Mouse (Mus musculus): ENCODE data around the gene Rps2. TPM values are rescaled to one million over a fixed set of nuclear protein-coding genes. Genes with fewer than 3 reads are reported as not detected.

Gene Rps2
- polyA plus RNA-seq, 1 experiment = 619 TPM

GRCm38 (mm10) chr17:24733434-24734050 lies 15.6 kb downstream of the Rps2 start:
- Histone ChIP-seq H3K4me3 (ENCODE audit: insufficient read depth, low read depth, low read length) (no peak overlapping the region), H3K27ac (replicated peaks; ENCODE audit: low read depth, low read length) (no peak overlapping the region), H3K4me1 (ENCODE audit: control insufficient read depth, insufficient read depth, insufficient read length, low read length) (peaks cover 10% of the 10 kb centered on the region)

DNA sequence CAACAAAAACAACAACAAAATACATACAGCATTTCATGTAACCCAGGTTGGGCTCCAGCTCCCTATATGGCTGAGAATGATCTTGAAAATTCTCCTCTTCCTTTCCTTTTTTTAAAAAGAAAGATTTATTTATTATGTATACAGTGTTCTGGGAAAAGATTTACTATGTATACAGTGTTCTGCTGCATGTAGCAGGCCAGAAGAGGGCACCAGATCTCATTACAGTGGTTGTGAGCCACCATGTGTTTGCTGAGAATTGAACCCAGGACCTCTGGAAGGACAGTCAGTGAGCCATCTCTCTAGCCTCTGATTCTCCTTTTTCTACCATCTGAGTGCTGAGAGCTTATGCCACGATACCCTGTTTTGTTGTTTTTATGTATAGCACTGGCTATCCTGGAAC lies 16.6 kb downstream of the Rps2 start:
- Histone ChIP-seq H3K27ac (replicated peaks; ENCODE audit: low read depth, low read length) (no peak overlapping the region), H3K4me3 (ENCODE audit: insufficient read depth, low read depth, low read length) (no peak overlapping the region), H3K4me1 (ENCODE audit: control insufficient read depth, insufficient read depth, insufficient read length, low read length) (peaks cover 10% of the 10 kb centered on the region)

GRCm38 (mm10) chr17:24735446-24735845 lies 17.5 kb downstream of the Rps2 start:
- Histone ChIP-seq H3K27ac (replicated peaks; ENCODE audit: low read depth, low read length) (no peak overlapping the region), H3K4me3 (ENCODE audit: insufficient read depth, low read depth, low read length) (no peak overlapping the region), H3K4me1 (ENCODE audit: control insufficient read depth, insufficient read depth, insufficient read length, low read length) (peaks cover 10% of the 10 kb centered on the region)

GRCm38 (mm10) chr17:24736330-24737051 lies 18.6 kb downstream of the Rps2 start, which contains the start of gene Msrb1:
Msrb1 (plus strand) TSS chr17:24736642.
- Histone ChIP-seq H3K27ac (replicated peaks; ENCODE audit: low read depth, low read length) (peak within 1 kb of the TSS; percentile 69), H3K4me3 (ENCODE audit: insufficient read depth, low read depth, low read length) (peak within 1 kb of the TSS; percentile 81), H3K4me1 (ENCODE audit: control insufficient read depth, insufficient read depth, insufficient read length, low read length) (peaks cover 10% of the 10 kb centered on the region)

GRCm38 (mm10) chr17:24737135-24737810 lies 19.4 kb downstream of the Rps2 start:
- H3K27ac ChIP-seq (replicated peaks; ENCODE audit: low read depth, low read length) = no peak overlapping the region
- H3K4me1 ChIP-seq (ENCODE audit: control insufficient read depth, insufficient read depth, insufficient read length, low read length) = peaks cover 10% of the 10 kb centered on the region
- H3K4me3 ChIP-seq (ENCODE audit: insufficient read depth, low read depth, low read length) = peak overlapping the region; percentile 81

- H3K4me3 ChIP-seq (ENCODE audit: insufficient read depth, low read depth, low read length) = no peak overlapping the region
- no peak overlapping the region for H3K27ac ChIP-seq (replicated peaks; ENCODE audit: low read depth, low read length)
- H3K4me1 ChIP-seq (ENCODE audit: control insufficient read depth, insufficient read depth, insufficient read length, low read length) = peaks cover 14% of the 10 kb centered on the region
These were observed 20.3 kb downstream of the Rps2 start for GRCm38 (mm10) chr17:24738238-24738637.

DNA sequence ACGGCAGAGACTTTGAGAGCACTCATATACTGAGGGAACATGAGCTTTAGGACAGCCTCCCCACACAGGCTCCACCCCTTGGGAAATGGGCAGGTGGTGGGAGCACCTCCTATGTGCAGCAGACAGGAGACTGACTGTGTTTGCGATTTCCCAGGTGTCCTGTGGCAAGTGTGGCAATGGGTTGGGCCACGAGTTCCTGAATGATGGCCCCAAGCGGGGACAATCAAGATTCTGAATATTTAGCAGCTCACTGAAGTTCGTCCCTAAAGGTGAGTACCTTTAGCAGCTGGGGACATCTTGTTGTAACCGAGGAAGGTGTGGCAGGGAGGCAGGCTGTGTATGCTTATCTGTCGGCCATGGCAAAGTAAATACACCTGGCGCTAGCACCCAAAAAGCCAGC lies 22.0 kb downstream of the Rps2 start:
- Histone ChIP-seq H3K4me3 (ENCODE audit: insufficient read depth, low read depth, low read length) (no peak overlapping the region), H3K4me1 (ENCODE audit: control insufficient read depth, insufficient read depth, insufficient read length, low read length) (peaks cover 14% of the 10 kb centered on the region), H3K27ac (replicated peaks; ENCODE audit: low read depth, low read length) (no peak overlapping the region)

- Histone ChIP-seq H3K4me3 (ENCODE audit: insufficient read depth, low read depth, low read length) (no peak overlapping the region), H3K27ac (replicated peaks; ENCODE audit: low read depth, low read length) (no peak overlapping the region), H3K4me1 (ENCODE audit: control insufficient read depth, insufficient read depth, insufficient read length, low read length) (peaks cover 12% of the 10 kb centered on the region)
These were observed 24.4 kb downstream of the Rps2 start for GRCm38 (mm10) chr17:24742307-24742706.

GRCm38 (mm10) chr17:24743896-24744295 lies 26.0 kb downstream of the Rps2 start:
- Histone ChIP-seq H3K27ac (replicated peaks; ENCODE audit: low read depth, low read length) (no peak overlapping the region), H3K4me1 (ENCODE audit: control insufficient read depth, insufficient read depth, insufficient read length, low read length) (peaks cover 4% of the 10 kb centered on the region), H3K4me3 (ENCODE audit: insufficient read depth, low read depth, low read length) (no peak overlapping the region)

- Histone ChIP-seq H3K27ac (replicated peaks; ENCODE audit: low read depth, low read length) (no peak overlapping the region), H3K4me1 (ENCODE audit: control insufficient read depth, insufficient read depth, insufficient read length, low read length) (peaks cover 4% of the 10 kb centered on the region), H3K4me3 (ENCODE audit: insufficient read depth, low read depth, low read length) (no peak overlapping the region)
These were observed 26.5 kb downstream of the Rps2 start for GRCm38 (mm10) chr17:24744381-24744780.

- Histone ChIP-seq H3K4me1 (ENCODE audit: control insufficient read depth, insufficient read depth, insufficient read length, low read length) (peaks cover 4% of the 10 kb centered on the region), H3K4me3 (ENCODE audit: insufficient read depth, low read depth, low read length) (no peak overlapping the region), H3K27ac (replicated peaks; ENCODE audit: low read depth, low read length) (no peak overlapping the region)
These were observed 27.9 kb downstream of the Rps2 start for GRCm38 (mm10) chr17:24745526-24746497.

DNA sequence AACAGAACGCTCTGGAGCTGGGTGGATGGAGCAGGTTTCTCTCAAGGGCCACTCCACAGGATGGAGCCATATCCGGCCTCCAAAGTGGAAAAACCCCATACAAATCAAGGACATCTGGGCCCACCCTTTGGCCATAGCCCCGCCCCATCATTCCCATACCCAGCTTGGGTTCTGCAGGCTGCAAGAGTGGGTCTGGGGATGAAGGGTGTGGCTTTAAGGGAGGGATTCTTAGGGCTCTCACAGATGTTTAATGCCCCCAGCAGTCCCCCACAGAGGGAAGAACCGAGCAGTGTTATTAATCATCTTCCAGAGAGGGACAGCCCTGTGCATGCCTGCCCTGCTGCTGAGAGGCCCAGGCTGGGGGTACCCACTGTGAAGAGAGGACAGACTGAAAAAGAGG lies 29.1 kb downstream of the Rps2 start:
- Histone ChIP-seq H3K4me3 (ENCODE audit: insufficient read depth, low read depth, low read length) (no peak overlapping the region), H3K27ac (replicated peaks; ENCODE audit: low read depth, low read length) (no peak overlapping the region), H3K4me1 (ENCODE audit: control insufficient read depth, insufficient read depth, insufficient read length, low read length) (peaks cover 4% of the 10 kb centered on the region)

GRCm38 (mm10) chr17:24751528-24751927 lies 33.6 kb downstream of the Rps2 start:
- H3K4me1 ChIP-seq (ENCODE audit: control insufficient read depth, insufficient read depth, insufficient read length, low read length) = peaks cover 2% of the 10 kb centered on the region; the same call in 1 of the 2 replicates
- H3K27ac ChIP-seq (replicated peaks; ENCODE audit: low read depth, low read length) = no peak overlapping the region
- H3K4me3 ChIP-seq (ENCODE audit: insufficient read depth, low read depth, low read length) = no peak overlapping the region

- H3K4me1 ChIP-seq (ENCODE audit: control insufficient read depth, insufficient read depth, insufficient read length, low read length) = peaks cover 2% of the 10 kb centered on the region; the same call in 1 of the 2 replicates
- H3K4me3 ChIP-seq (ENCODE audit: insufficient read depth, low read depth, low read length) = peak within 1 kb of the TSS; percentile 63
- H3K27ac ChIP-seq (replicated peaks; ENCODE audit: low read depth, low read length) = no peak within 1 kb of the TSS
These were observed 34.8 kb downstream of the Rps2 start, which contains the start of gene Hs3st6 for GRCm38 (mm10) chr17:24752415-24753394. Hs3st6 (plus strand) TSS chr17:24752988.
